Mouse (Mus musculus): Measurements from ENCODE around the gene Crocc. TPM values are rescaled to one million over a fixed set of nuclear protein-coding genes. Genes with fewer than 3 reads are reported as not detected.

Gene Crocc
- total and polyA plus RNA-seq, 2 experiments from 2014 or later = 4.2 to 22.0 TPM

DNA sequence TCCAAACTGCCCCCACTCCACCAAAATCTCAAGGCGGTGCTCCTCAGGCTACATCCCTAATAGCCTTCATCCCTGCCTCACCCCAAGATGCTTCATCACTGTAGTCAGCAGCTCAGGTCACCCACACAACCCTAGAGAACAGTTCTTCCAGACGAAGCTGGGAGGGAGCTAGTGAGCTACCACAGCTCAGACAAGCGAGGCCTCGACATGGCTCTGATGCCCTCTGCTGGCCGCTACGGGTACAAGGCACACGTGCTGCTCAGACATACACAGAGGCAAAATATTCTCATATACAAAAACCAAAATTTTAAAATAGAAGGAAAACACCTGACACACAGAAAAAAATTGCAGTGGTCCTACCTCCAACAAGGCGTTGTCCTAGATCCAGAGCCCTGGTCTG is 4.8 kb upstream of the Crocc start:
- ATAC-seq (ENCODE audit: low FRiP score) = peak; percentile 11
- Histone ChIP-seq H3K9me3 (ENCODE audit: low read length) (no peaks in the 10 kb centered on the region), H3K27ac (ENCODE audit: low read depth, low read length) (no peak overlapping the region), H3K4me1 (ENCODE audit: insufficient read depth, low read length) (no peaks in the 10 kb centered on the region), H3K4me2 (ENCODE audit: low read depth, low read length, poor library complexity, severe bottlenecking) (no peak overlapping the region), H3K27me3 (ENCODE audit: insufficient read depth, low read length) (no peaks in the 10 kb centered on the region), H3K9ac (replicated peaks; ENCODE audit: low read length, poor library complexity, severe bottlenecking) (no peak overlapping the region), H3K4me3 (ENCODE audit: low read depth, low read length) (no peak overlapping the region), H3K36me3 (ENCODE audit: insufficient read depth, low read length) (peaks cover 46% of the 10 kb centered on the region)
- TF ChIP-seq CTCF (IDR thresholded peaks at IDR 0.05) = peak; percentile 99
- WGBS = 3% methylated on average over 8 of the region's 8 CpGs
- DNase-seq (ENCODE audit: low spot score) = peak; percentile 94

DNA sequence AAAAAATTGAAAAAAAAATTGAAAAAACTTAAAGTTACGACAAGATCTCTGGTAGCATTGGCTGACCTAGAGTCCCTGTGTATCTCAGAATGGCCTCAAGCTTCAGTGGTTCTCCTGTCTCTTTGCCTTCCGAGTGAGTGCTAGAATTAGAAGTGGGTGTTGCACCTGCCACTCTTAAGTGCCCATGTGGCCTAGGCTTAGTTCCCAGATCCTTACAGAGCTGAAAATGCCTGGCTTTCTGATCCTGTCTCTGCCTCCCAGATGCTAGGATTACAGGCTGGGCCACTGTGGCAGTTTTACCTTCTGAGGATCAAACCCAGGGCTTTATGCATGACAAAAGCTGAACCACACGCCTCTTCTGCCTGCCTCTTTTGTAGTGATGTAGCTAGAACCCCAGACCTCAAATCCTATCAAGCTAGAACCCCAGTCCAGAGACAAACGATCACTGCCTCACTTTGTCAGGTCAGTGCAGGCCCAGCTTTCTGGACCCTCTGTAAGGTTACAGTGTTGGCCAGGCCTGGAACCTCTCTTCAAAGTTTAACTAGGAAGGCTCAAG is 3.8 kb upstream of the Crocc start:
- Histone ChIP-seq H3K4me3 (ENCODE audit: low read depth, low read length) (no peak overlapping the region), H3K27me3 (ENCODE audit: insufficient read depth, low read length) (no peaks in the 10 kb centered on the region), H3K9ac (replicated peaks; ENCODE audit: low read length, poor library complexity, severe bottlenecking) (no peak overlapping the region), H3K27ac (ENCODE audit: low read depth, low read length) (no peak overlapping the region), H3K36me3 (ENCODE audit: insufficient read depth, low read length) (peaks cover 38% of the 10 kb centered on the region), H3K4me1 (ENCODE audit: insufficient read depth, low read length) (no peaks in the 10 kb centered on the region), H3K9me3 (ENCODE audit: low read length) (no peaks in the 10 kb centered on the region), H3K4me2 (ENCODE audit: low read depth, low read length, poor library complexity, severe bottlenecking) (no peak overlapping the region)
- TF ChIP-seq CTCF (IDR thresholded peaks at IDR 0.05) = no peak
- ATAC-seq (ENCODE audit: low FRiP score) (no peak), DNase-seq (ENCODE audit: low spot score) (no peak)
- WGBS = 75% methylated on average over 4 of the region's 4 CpGs

DNA sequence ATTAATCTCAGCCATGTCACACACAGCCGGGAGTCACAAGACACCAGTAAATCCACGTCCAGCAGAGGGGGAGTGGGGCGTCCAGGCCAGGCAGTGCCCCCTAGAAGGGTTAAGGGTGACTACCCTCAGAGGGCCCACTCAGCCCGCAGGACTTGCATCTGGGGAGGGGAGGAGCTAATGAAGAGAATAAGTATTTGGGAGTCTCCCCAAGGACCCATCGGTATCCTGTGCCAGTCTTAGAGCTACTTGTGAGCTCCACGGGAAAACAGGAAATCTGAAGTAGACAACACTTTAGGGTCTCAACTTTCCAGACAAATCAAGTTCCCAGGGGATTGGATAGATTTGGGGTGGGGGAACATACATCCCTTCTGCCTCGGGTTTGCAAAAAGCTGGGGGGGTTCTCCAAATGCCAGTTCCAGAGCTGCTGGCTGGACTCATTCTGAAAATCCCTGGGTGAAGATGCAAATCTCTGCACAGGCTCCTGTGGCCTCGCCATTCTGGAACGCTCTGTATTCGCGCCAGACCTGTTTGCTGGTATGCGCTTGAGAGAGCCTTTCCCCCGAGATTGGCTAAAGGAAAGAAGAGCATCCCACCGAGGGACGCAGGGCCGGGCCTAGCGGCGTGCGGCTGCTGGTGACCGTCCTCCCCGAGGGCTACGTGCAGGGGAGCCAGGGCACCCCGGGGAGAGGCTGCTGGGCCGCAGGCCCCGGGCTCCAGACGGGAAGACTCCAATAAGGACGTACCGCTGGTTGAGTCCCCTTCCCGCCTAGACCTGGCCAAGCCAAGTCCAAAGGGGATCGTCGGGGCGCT is 529 bp downstream of the Crocc start:
- ATAC-seq (ENCODE audit: low FRiP score) (no peak), DNase-seq (ENCODE audit: low spot score) (peak; percentile 53)
- Histone ChIP-seq H3K9ac (replicated peaks; ENCODE audit: low read length, poor library complexity, severe bottlenecking) (peak overlapping the region; percentile 81), H3K27ac (ENCODE audit: low read depth, low read length) (peak overlapping the region; percentile 89), H3K4me2 (ENCODE audit: low read depth, low read length, poor library complexity, severe bottlenecking) (peak overlapping the region; percentile 76), H3K36me3 (ENCODE audit: insufficient read depth, low read length) (no peaks in the 10 kb centered on the region), H3K9me3 (ENCODE audit: low read length) (no peaks in the 10 kb centered on the region), H3K4me3 (ENCODE audit: low read depth, low read length) (peak overlapping the region; percentile 54), H3K4me1 (ENCODE audit: insufficient read depth, low read length) (no peaks in the 10 kb centered on the region), H3K27me3 (ENCODE audit: insufficient read depth, low read length) (no peaks in the 10 kb centered on the region)
- WGBS = 2% methylated on average over 32 of the region's 32 CpGs
- no peak for TF ChIP-seq CTCF (IDR thresholded peaks at IDR 0.05)

DNA sequence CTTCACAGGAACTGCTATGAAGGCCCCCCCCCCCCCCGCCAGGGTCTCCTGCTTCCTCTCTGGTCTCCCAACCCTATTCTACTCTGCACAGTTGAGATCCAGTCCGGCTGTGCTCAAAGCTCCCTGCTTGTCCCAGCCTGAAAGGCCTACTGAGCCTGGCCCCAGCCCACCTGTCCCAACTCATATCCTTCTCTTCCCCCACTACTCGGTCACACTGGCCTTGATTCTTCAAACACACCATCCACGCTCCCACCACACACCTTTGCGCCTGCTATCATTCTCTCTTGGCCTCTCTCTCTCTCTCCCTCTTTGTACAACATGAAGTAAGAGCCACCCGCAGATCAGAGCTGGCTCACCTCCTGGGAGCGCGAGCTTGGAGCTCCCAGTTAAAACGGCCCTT is 1.5 kb downstream of the Crocc start:
- no peak for TF ChIP-seq CTCF (IDR thresholded peaks at IDR 0.05)
- no peaks in the 10 kb centered on the region for H3K9me3 ChIP-seq (ENCODE audit: low read length)
- no peak overlapping the region for H3K9ac ChIP-seq (replicated peaks; ENCODE audit: low read length, poor library complexity, severe bottlenecking)
- no peaks in the 10 kb centered on the region for H3K27me3 ChIP-seq (ENCODE audit: insufficient read depth, low read length)
- ATAC-seq (ENCODE audit: low FRiP score) (no peak), DNase-seq (ENCODE audit: low spot score) (no peak)
- peaks cover 4% of the 10 kb centered on the region; the same call in 1 of the 2 replicates for H3K4me1 ChIP-seq (ENCODE audit: insufficient read depth, low read length)
- H3K27ac ChIP-seq (ENCODE audit: low read depth, low read length) = no peak overlapping the region
- no peaks in the 10 kb centered on the region for H3K36me3 ChIP-seq (ENCODE audit: insufficient read depth, low read length)
- no peak overlapping the region for H3K4me2 ChIP-seq (ENCODE audit: low read depth, low read length, poor library complexity, severe bottlenecking)
- 71% methylated on average over 9 of the region's 9 CpGs for WGBS
- H3K4me3 ChIP-seq (ENCODE audit: low read depth, low read length) = no peak overlapping the region

DNA sequence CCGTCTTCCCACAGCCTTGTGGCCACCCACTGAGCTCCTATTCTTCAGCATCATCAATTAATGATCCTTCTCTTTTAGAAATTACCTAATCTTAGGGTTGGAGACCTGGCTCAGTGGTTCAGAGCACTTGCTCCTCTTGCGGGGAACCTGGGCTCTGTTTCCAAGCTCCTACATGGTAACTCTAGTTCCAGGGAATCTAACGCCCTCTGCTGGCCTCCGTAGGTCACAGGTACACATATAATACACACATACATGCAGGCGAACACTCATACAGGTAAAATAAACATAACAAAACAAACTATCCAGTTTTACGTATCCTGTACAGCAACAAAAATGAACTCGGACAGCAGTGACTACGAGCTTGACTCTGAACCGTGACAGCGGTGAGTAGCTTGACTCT is 3.4 kb downstream of the Crocc start:
- ATAC-seq (ENCODE audit: low FRiP score) (no peak), DNase-seq (ENCODE audit: low spot score) (no peak)
- Histone ChIP-seq H3K4me2 (ENCODE audit: low read depth, low read length, poor library complexity, severe bottlenecking) (no peak overlapping the region), H3K27ac (ENCODE audit: low read depth, low read length) (no peak overlapping the region), H3K9me3 (ENCODE audit: low read length) (no peaks in the 10 kb centered on the region), H3K4me1 (ENCODE audit: insufficient read depth, low read length) (peaks cover 12% of the 10 kb centered on the region; the same call in 1 of the 2 replicates), H3K4me3 (ENCODE audit: low read depth, low read length) (no peak overlapping the region), H3K36me3 (ENCODE audit: insufficient read depth, low read length) (no peaks in the 10 kb centered on the region), H3K9ac (replicated peaks; ENCODE audit: low read length, poor library complexity, severe bottlenecking) (no peak overlapping the region), H3K27me3 (ENCODE audit: insufficient read depth, low read length) (no peaks in the 10 kb centered on the region)
- WGBS = 94% methylated on average over 10 of the region's 10 CpGs
- no peak; the same call in 1 of the 2 replicates for TF ChIP-seq CTCF (IDR thresholded peaks at IDR 0.05)

DNA sequence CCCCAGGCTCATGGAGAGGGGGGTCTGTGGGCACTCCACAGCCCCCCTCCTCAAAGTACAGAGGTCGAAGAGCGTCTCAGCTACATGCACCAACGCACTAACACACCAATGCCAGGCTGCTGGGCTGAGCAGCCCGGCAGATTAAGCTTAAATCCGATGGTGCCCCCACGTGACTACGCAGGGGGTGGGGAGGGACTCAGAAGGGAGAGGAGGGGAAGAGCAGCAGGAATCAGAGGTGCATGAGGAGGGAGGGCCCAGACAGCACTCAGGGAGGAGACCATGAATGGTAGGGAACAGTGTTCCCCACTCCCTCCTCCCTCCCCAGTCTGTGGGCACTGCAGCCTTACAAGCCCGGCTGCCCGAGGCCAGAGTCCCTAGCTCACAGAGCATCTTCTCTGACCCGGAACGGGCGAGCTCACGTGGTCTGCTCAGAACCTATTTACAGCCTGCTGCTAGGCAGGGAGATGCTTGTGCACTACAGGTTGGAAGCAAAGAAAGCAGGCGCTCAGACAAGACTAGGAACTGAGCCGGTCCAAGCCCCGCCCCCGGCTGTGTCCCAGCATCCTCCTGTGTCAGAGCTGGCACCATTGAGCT is 6.7 kb downstream of the Crocc start:
- 6% methylated on average over 17 of the region's 17 CpGs for WGBS
- Histone ChIP-seq H3K4me1 (ENCODE audit: insufficient read depth, low read length) (peaks cover 27% of the 10 kb centered on the region), H3K9me3 (ENCODE audit: low read length) (no peaks in the 10 kb centered on the region), H3K4me3 (ENCODE audit: low read depth, low read length) (peak overlapping the region; percentile 0; the same call in 1 of the 2 replicates), H3K9ac (replicated peaks; ENCODE audit: low read length, poor library complexity, severe bottlenecking) (0 out of 2 replicates have a peak overlapping the region, but pooled peaks have one; percentile 51), H3K27me3 (ENCODE audit: insufficient read depth, low read length) (no peaks in the 10 kb centered on the region), H3K4me2 (ENCODE audit: low read depth, low read length, poor library complexity, severe bottlenecking) (peak overlapping the region; percentile 48), H3K36me3 (ENCODE audit: insufficient read depth, low read length) (no peaks in the 10 kb centered on the region), H3K27ac (ENCODE audit: low read depth, low read length) (peak overlapping the region; percentile 80)
- DNase-seq (ENCODE audit: low spot score) = peak; percentile 75
- peak; percentile 69 for ATAC-seq (ENCODE audit: low FRiP score)
- no peak for TF ChIP-seq CTCF (IDR thresholded peaks at IDR 0.05)
